29 mouse cellular contexts compared by ENCODE assay signal in the genomic region with DNA sequence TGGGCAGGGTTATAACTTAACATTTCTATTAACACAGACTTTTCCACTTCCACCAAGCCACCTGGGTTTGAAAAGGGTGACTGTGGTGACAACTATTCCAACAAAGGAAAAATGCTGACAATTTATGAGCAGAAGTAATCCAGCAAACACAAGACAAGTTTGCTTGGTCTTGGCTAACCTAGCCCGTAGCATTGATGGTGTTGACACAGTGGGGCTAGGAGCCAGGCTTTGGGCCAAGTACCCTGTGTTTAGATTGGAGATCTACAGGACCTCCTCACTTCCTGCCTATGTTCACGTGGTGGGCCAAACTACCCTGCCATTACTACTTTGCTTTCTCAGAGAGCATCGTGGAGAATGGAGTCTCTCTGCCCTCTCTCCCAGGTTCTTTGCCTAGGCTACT.
A peak's percentile ranks its signal among the peaks of the same experiment; 100 is the strongest.
DNase-seq lines count a peak whose midpoint lies in the region; ATAC-seq lines count a peak whose summit lies in the region.
"Had no signal": no experiment of that assay in that cellular context is flagged by ENCODE, and none has a peak within 500 bp of the region (broad histone marks: within the 10 kb centered on the region; RNA-seq: fewer than 3 reads in every experiment).

No protein-coding gene starts in this region.

- no peaks in the 10 kb centered on the region for H3K27me3 ChIP-seq in heart, embryonic 15.5 days
- no peaks in the 10 kb centered on the region for H3K27me3 ChIP-seq in midbrain, embryonic 11.5 days (ENCODE audit: control insufficient read depth, insufficient read depth, low read length)
- no peaks in the 10 kb centered on the region for H3K27me3 ChIP-seq in midbrain, embryonic 15.5 days (replicated peaks)
- H3K27me3 ChIP-seq in lung, embryonic 16.5 days (ENCODE audit: control insufficient read depth, insufficient read depth, low read depth, low read length) = no peaks in the 10 kb centered on the region
- H3K27me3 ChIP-seq: forebrain, embryonic 12.5 days; hindbrain, embryonic 13.5 days; liver, embryonic 12.5 days; neural tube, embryonic 15.5 days; Patski; stomach, embryonic 15.5 days had no signal

- no peak overlapping the region for H3K4me2 ChIP-seq in heart, embryonic 15.5 days
- no peak overlapping the region for H3K4me2 ChIP-seq in midbrain, embryonic 11.5 days
- H3K4me2 ChIP-seq in midbrain, embryonic 15.5 days = no peak overlapping the region
- H3K4me2 ChIP-seq in lung, embryonic 16.5 days (ENCODE audit: low read depth, low read length) = no peak overlapping the region
- H3K4me2 ChIP-seq: forebrain, embryonic 12.5 days; hindbrain, embryonic 13.5 days; liver, embryonic 12.5 days; midbrain, embryonic 13.5 days; neural tube, embryonic 15.5 days; stomach, embryonic 15.5 days had no signal

- 0 out of 2 replicates have a peak, but pooled peaks have one; percentile 35 for ATAC-seq in heart, embryonic 15.5 days (replicated peaks; ENCODE audit: insufficient number of reproducible peaks, insufficient read depth, low FRiP score, low read depth)
- ATAC-seq in midbrain, embryonic 11.5 days (ENCODE audit: low FRiP score) = no peak
- ATAC-seq in midbrain, embryonic 15.5 days (replicated peaks) = no peak
- peak; percentile 67; the same call in 1 of the 2 replicates for ATAC-seq in lung, embryonic 16.5 days (ENCODE audit: low read depth)
- ATAC-seq: liver, embryonic 12.5 days; liver, postnatal 0 days; Patski had no signal

- WGBS in heart, embryonic 15.5 days = 61% methylated on average over 3 of the region's 3 CpGs
- 67% methylated on average over 3 of the region's 3 CpGs for WGBS in midbrain, embryonic 11.5 days
- WGBS in midbrain, embryonic 15.5 days = 63% methylated on average over 3 of the region's 3 CpGs
- WGBS in lung, embryonic 16.5 days = 28% methylated on average over 3 of the region's 3 CpGs

- DNase-seq in heart, adult 8-10 months (ENCODE audit: low spot score) = no peak
- DNase-seq in midbrain, embryonic 11.5 days (ENCODE audit: low spot score, missing footprints) = peak; percentile 72
- DNase-seq in lung, postnatal 4 days = peak; percentile 23 to 50
- DNase-seq in thymus, adult 18-20 months = no peak
- no peak for DNase-seq in cerebellum, adult 9-10 months
- DNase-seq: adrenal gland, postnatal 10 days; cerebellum, adult 11 months; cerebellum, postnatal 14 days; gastrocnemius, postnatal 10 days; heart, postnatal 36 days; kidney, adult 18-20 months; kidney, postnatal 36 days; layer of hippocampus, postnatal 36 days; left cerebral cortex, postnatal 4 days; liver, postnatal 0 days; right cerebral cortex, postnatal 14 days; thymus, postnatal 25 days had no signal

- H3K36me3 ChIP-seq in heart, embryonic 15.5 days = no peaks in the 10 kb centered on the region
- no peaks in the 10 kb centered on the region for H3K36me3 ChIP-seq in midbrain, embryonic 11.5 days (ENCODE audit: control insufficient read depth, insufficient read depth, low read length)
- H3K36me3 ChIP-seq in midbrain, embryonic 15.5 days (replicated peaks) = no peaks in the 10 kb centered on the region
- no peaks in the 10 kb centered on the region for H3K36me3 ChIP-seq in lung, embryonic 16.5 days (ENCODE audit: control insufficient read depth, insufficient read depth, low read length)
- H3K36me3 ChIP-seq: forebrain, embryonic 12.5 days; hindbrain, embryonic 13.5 days; liver, embryonic 12.5 days; midbrain, embryonic 13.5 days; neural tube, embryonic 15.5 days; stomach, embryonic 15.5 days had no signal

- H3K4me3 ChIP-seq in heart, embryonic 15.5 days = no peak overlapping the region
- no peak overlapping the region for H3K4me3 ChIP-seq in midbrain, embryonic 11.5 days (ENCODE audit: low read depth, low read length)
- H3K4me3 ChIP-seq in midbrain, embryonic 15.5 days = no peak overlapping the region
- no peak overlapping the region for H3K4me3 ChIP-seq in lung, embryonic 16.5 days (ENCODE audit: low read length)
- H3K4me3 ChIP-seq: forebrain, embryonic 12.5 days; heart, embryonic 10.5 days; hindbrain, embryonic 13.5 days; layer of hippocampus, adult 2 months; liver, embryonic 12.5 days; midbrain, embryonic 13.5 days; neural tube, embryonic 15.5 days; stomach, embryonic 15.5 days had no signal

- H3K9me3 ChIP-seq in heart, embryonic 15.5 days (replicated peaks) = no peaks in the 10 kb centered on the region
- peaks cover 4% of the 10 kb centered on the region; the same call in 1 of the 2 replicates for H3K9me3 ChIP-seq in midbrain, embryonic 11.5 days (ENCODE audit: control insufficient read depth, low read length)
- no peaks in the 10 kb centered on the region for H3K9me3 ChIP-seq in midbrain, embryonic 15.5 days
- peaks cover 10% of the 10 kb centered on the region for H3K9me3 ChIP-seq in lung, embryonic 16.5 days (ENCODE audit: control insufficient read depth, low read length)
- H3K9me3 ChIP-seq: forebrain, embryonic 12.5 days; stomach, embryonic 15.5 days had no signal

- H3K4me1 ChIP-seq in heart, embryonic 15.5 days (replicated peaks) = no peaks in the 10 kb centered on the region
- H3K4me1 ChIP-seq in midbrain, embryonic 11.5 days (ENCODE audit: control insufficient read depth, insufficient read depth, low read length) = peaks cover 6% of the 10 kb centered on the region; the same call in 1 of the 2 replicates
- no peaks in the 10 kb centered on the region for H3K4me1 ChIP-seq in midbrain, embryonic 15.5 days
- H3K4me1 ChIP-seq in lung, embryonic 16.5 days (replicated peaks; ENCODE audit: control insufficient read depth, insufficient read depth, low read length) = peaks cover 3% of the 10 kb centered on the region; the same call in 1 of the 2 replicates
- H3K4me1 ChIP-seq: heart, embryonic 10.5 days; hindbrain, embryonic 13.5 days; liver, embryonic 12.5 days; neural tube, embryonic 15.5 days had no signal

- no peak overlapping the region for H3K27ac ChIP-seq in heart, embryonic 15.5 days
- no peak overlapping the region for H3K27ac ChIP-seq in midbrain, embryonic 11.5 days (ENCODE audit: low read depth, low read length)
- H3K27ac ChIP-seq in midbrain, embryonic 15.5 days = no peak overlapping the region
- H3K27ac ChIP-seq in lung, embryonic 16.5 days (ENCODE audit: low read length) = no peak overlapping the region
- H3K27ac ChIP-seq: heart, embryonic 10.5 days; hindbrain, embryonic 13.5 days; layer of hippocampus, adult 2 months; liver, embryonic 12.5 days; neural tube, embryonic 15.5 days; stomach, embryonic 15.5 days had no signal

- H3K9ac ChIP-seq in heart, embryonic 15.5 days = no peak overlapping the region
- H3K9ac ChIP-seq in midbrain, embryonic 11.5 days (ENCODE audit: low read length) = no peak overlapping the region
- H3K9ac ChIP-seq in midbrain, embryonic 15.5 days = no peak overlapping the region
- no peak overlapping the region for H3K9ac ChIP-seq in lung, embryonic 16.5 days (ENCODE audit: low read length)
- H3K9ac ChIP-seq: forebrain, embryonic 12.5 days; hindbrain, embryonic 13.5 days; liver, embryonic 12.5 days; liver, postnatal 0 days; midbrain, embryonic 13.5 days; neural tube, embryonic 15.5 days; stomach, embryonic 15.5 days had no signal

Comparison
In these comparisons a context has a peak if more than half of its experiments do, and no peak if none do; other contexts are left out.
1. ATAC-seq: peak in heart, embryonic 15.5 days (single experiment) and lung, embryonic 16.5 days (single experiment); none in midbrain, embryonic 11.5 days (single experiment) and midbrain, embryonic 15.5 days (single experiment).
2. DNase-seq: peak in midbrain, embryonic 11.5 days (single experiment) and lung, postnatal 4 days (2 of 2); none in heart, adult 8-10 months (single experiment), thymus, adult 18-20 months (0 of 2) and cerebellum, adult 9-10 months (single experiment).